Mouse (Mus musculus): ENCODE measurements around the gene Hist1h4n. TPM values are rescaled to one million over a fixed set of nuclear protein-coding genes. Genes with fewer than 3 reads are reported as not detected.

Gene Hist1h4n
- polyA plus RNA-seq (2012; rRNA removed; ENCODE audit: low replicate concordance) = 8.8 and 27.8 TPM in 2 replicates

GRCm38 (mm10) chr13:21831418-21832394 lies at the start of gene Hist1h4n:
Gene Hist1h4n (minus strand): TSS chr13:21832196.

GRCm38 (mm10) chr13:21833461-21833860 lies 1.5 kb upstream of the Hist1h4n start, which contains the start of the genes Hist1h2ap and Hist1h2br:
Gene Hist1h2ap (minus strand): TSS chr13:21833507.
Gene Hist1h2br (plus strand): TSS chr13:21833743.

GRCm38 (mm10) chr13:21811539-21811938 lies 20.5 kb downstream of the Hist1h4n start, which contains the start of gene Hist1h4m:
Gene Hist1h4m (plus strand): TSS chr13:21811746.

GRCm38 (mm10) chr13:21810073-21810472 lies 21.9 kb downstream of the Hist1h4n start, which contains the start of the genes Hist1h2bq and Hist1h2ao:
Gene Hist1h2bq (minus strand): TSS chr13:21810197.
Gene Hist1h2ao (plus strand): TSS chr13:21810465.

GRCm38 (mm10) chr13:21786899-21787629 lies 44.9 kb downstream of the Hist1h4n start, which contains the start of the genes Hist1h2an and Hist1h2bp:
Gene Hist1h2an (minus strand): TSS chr13:21787218.
Gene Hist1h2bp (plus strand): TSS chr13:21787461.

GRCm38 (mm10) chr13:21783255-21783617 lies 48.8 kb downstream of the Hist1h4n start, which contains the start of gene Hist1h3i:
Gene Hist1h3i (minus strand): TSS chr13:21783370.

Other genes starting within 250 kb of the Hist1h4n start
- gene Olfr1362, start 218.2 kb downstream of the Hist1h4n start, polyA plus RNA-seq (2012; rRNA removed; ENCODE audit: low replicate concordance) = not detected in 2 replicates
- 0.04 TPM in 1 of 2 replicates, not detected in the other for gene Olfr11, start 189.7 kb downstream of the Hist1h4n start, polyA plus RNA-seq (2012; rRNA removed; ENCODE audit: low replicate concordance)
- not detected in 2 replicates for gene Olfr1361, start 168.8 kb downstream of the Hist1h4n start, polyA plus RNA-seq (2012; rRNA removed; ENCODE audit: low replicate concordance)
- gene Olfr1360, start 154.8 kb downstream of the Hist1h4n start, polyA plus RNA-seq (2012; rRNA removed; ENCODE audit: low replicate concordance) = not detected in 2 replicates
- gene Olfr1359, start 134.1 kb downstream of the Hist1h4n start, polyA plus RNA-seq (2012; rRNA removed; ENCODE audit: low replicate concordance) = not detected in 2 replicates
- 2.6 and 3.2 TPM in 2 replicates for gene Hist1h2bl, start 116.1 kb downstream of the Hist1h4n start, polyA plus RNA-seq (2012; rRNA removed; ENCODE audit: low replicate concordance)
- gene Hist1h2ai, start 115.8 kb downstream of the Hist1h4n start, polyA plus RNA-seq (2012; rRNA removed; ENCODE audit: low replicate concordance) = 1.7 and 10.5 TPM in 2 replicates
- 2.7 and 33.5 TPM in 2 replicates for gene Hist1h3h, start 114.5 kb downstream of the Hist1h4n start, polyA plus RNA-seq (2012; rRNA removed; ENCODE audit: low replicate concordance)
- 0.42 and 2.3 TPM in 2 replicates for gene Hist1h2bm, start 110.2 kb downstream of the Hist1h4n start, polyA plus RNA-seq (2012; rRNA removed; ENCODE audit: low replicate concordance)
- gene Hist1h4j, start 97.1 kb downstream of the Hist1h4n start, polyA plus RNA-seq (2012; rRNA removed; ENCODE audit: low replicate concordance) = 0.50 and 4.8 TPM in 2 replicates
- 2.1 and 39.6 TPM in 2 replicates for gene Hist1h4k, start 81.7 kb downstream of the Hist1h4n start, polyA plus RNA-seq (2012; rRNA removed; ENCODE audit: low replicate concordance)
- 9.2 TPM in 1 of 2 replicates, not detected in the other for gene Hist1h2ak, start 78.4 kb downstream of the Hist1h4n start, polyA plus RNA-seq (2012; rRNA removed; ENCODE audit: low replicate concordance)
- 5.6 and 6.6 TPM in 2 replicates for gene Hist1h2bn, start 78.1 kb downstream of the Hist1h4n start, polyA plus RNA-seq (2012; rRNA removed; ENCODE audit: low replicate concordance)
- gene Hist1h1b, start 51.6 kb downstream of the Hist1h4n start, polyA plus RNA-seq (2012; rRNA removed; ENCODE audit: low replicate concordance) = 0.23 and 1.3 TPM in 2 replicates
- 0.97 and 14.0 TPM in 2 replicates for gene Hist1h3i, start 48.8 kb downstream of the Hist1h4n start, polyA plus RNA-seq (2012; rRNA removed; ENCODE audit: low replicate concordance)
- gene Hist1h2an, start 45.0 kb downstream of the Hist1h4n start, polyA plus RNA-seq (2012; rRNA removed; ENCODE audit: low replicate concordance) = 1.2 and 8.9 TPM in 2 replicates
- 1.2 and 1.7 TPM in 2 replicates for gene Hist1h2bp, start 44.7 kb downstream of the Hist1h4n start, polyA plus RNA-seq (2012; rRNA removed; ENCODE audit: low replicate concordance)
- gene Hist1h2bq, start 22.0 kb downstream of the Hist1h4n start, polyA plus RNA-seq (2012; rRNA removed; ENCODE audit: low replicate concordance) = 7.2 and 42.8 TPM in 2 replicates
- not detected in 2 replicates for gene Hist1h2ao, start 21.7 kb downstream of the Hist1h4n start, polyA plus RNA-seq (2012; rRNA removed; ENCODE audit: low replicate concordance)
- not detected in 2 replicates for gene Hist1h4m, start 20.4 kb downstream of the Hist1h4n start, polyA plus RNA-seq (2012; rRNA removed; ENCODE audit: low replicate concordance)
- 10.9 and 185 TPM in 2 replicates for gene Hist1h2ap, start 1.3 kb upstream of the Hist1h4n start, polyA plus RNA-seq (2012; rRNA removed; ENCODE audit: low replicate concordance)
- 2.6 and 36.8 TPM in 2 replicates for gene Hist1h2br, start 1.5 kb upstream of the Hist1h4n start, polyA plus RNA-seq (2012; rRNA removed; ENCODE audit: low replicate concordance)
- 0.59 and 3.6 TPM in 2 replicates for gene Zfp184, start 112.9 kb upstream of the Hist1h4n start, polyA plus RNA-seq (2012; rRNA removed; ENCODE audit: low replicate concordance)
- gene Pom121l2, start 149.0 kb upstream of the Hist1h4n start, polyA plus RNA-seq (2012; rRNA removed; ENCODE audit: low replicate concordance) = not detected in 2 replicates
- 1.0 TPM in 1 of 2 replicates, not detected in the other for gene Prss16, start 177.5 kb upstream of the Hist1h4n start, polyA plus RNA-seq (2012; rRNA removed; ENCODE audit: low replicate concordance)
- 0.80 and 14.4 TPM in 2 replicates for gene Hist1h2ah, start 203.4 kb upstream of the Hist1h4n start, polyA plus RNA-seq (2012; rRNA removed; ENCODE audit: low replicate concordance)
- gene Hist1h2bk, start 203.7 kb upstream of the Hist1h4n start, polyA plus RNA-seq (2012; rRNA removed; ENCODE audit: low replicate concordance) = 2.3 and 12.2 TPM in 2 replicates
- 11.9 and 12.9 TPM in 2 replicates for gene Hist1h4i, start 209.2 kb upstream of the Hist1h4n start, polyA plus RNA-seq (2012; rRNA removed; ENCODE audit: low replicate concordance)
- 3.7 TPM in 1 of 2 replicates, not detected in the other for gene Hist1h2ag, start 210.7 kb upstream of the Hist1h4n start, polyA plus RNA-seq (2012; rRNA removed; ENCODE audit: low replicate concordance)
- 4.6 and 8.5 TPM in 2 replicates for gene Hist1h2bj, start 211.0 kb upstream of the Hist1h4n start, polyA plus RNA-seq (2012; rRNA removed; ENCODE audit: low replicate concordance)